Mouse (Mus musculus): ENCODE results near the gene Adarb2. TPM values are rescaled to one million over a fixed set of nuclear protein-coding genes. Genes with fewer than 3 reads are reported as not detected.

The Adarb2 gene
- total and polyA plus RNA-seq, 2 experiments: 0.09 TPM; not detected in 1

DNA sequence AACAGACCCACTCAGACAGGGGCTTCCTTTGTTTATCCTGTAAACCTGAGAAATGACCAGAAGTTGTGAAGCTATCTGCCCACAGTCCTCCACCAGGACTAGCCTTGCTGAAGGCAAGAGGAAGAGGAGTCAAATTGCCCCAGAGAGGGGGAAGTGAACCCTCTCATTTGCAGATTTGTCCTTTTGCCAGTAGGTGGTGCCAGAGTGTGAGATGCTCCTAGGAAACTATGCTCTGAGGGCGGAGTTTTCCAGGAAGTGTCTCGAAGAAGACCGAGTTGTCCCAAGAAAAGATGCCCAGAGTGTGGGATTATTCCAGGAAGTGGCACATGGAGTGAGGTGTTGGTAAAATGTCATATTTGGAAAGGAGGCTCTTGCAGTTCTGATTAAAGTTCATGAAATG is 541.9 kb downstream of the Adarb2 start:
- DNase-seq (ENCODE audit: extremely low read depth, low read depth, low spot score): peak; percentile 25

GRCm38 (mm10) chr13:8745596-8745995 is 542.9 kb downstream of the Adarb2 start:
- no peak for TF ChIP-seq CTCF (IDR thresholded peaks at IDR 0.05; ENCODE audit: low read depth, low read length)
- TF ChIP-seq POLR2A (IDR thresholded peaks at IDR 0.05; ENCODE audit: extremely low read depth, insufficient read depth, low read length): no peak
- Histone ChIP-seq H3K27ac (replicated peaks; ENCODE audit: insufficient read depth, low read depth, low read length) (no peak overlapping the region), H3K9ac (ENCODE audit: low read depth, low read length) (no peak overlapping the region), H3K4me3 (ENCODE audit: insufficient read depth, low read depth, low read length) (no peak overlapping the region), H3K79me2 (ENCODE audit: control insufficient read depth, insufficient read depth, low read length) (no peaks in the 10 kb centered on the region), H3K36me3 (ENCODE audit: control insufficient read depth, insufficient read depth, low read length) (no peaks in the 10 kb centered on the region), H3K27me3 (ENCODE audit: control insufficient read depth, insufficient read depth, low read length) (no peaks in the 10 kb centered on the region), H3K4me1 (ENCODE audit: control insufficient read depth, insufficient read depth, low read length) (no peaks in the 10 kb centered on the region)
- WGBS: 41% methylated on average over 4 of the region's 4 CpGs
- DNase-seq (ENCODE audit: extremely low read depth, low read depth, low spot score): no peak

More for the DNA sequence above, 541.9 kb downstream of the Adarb2 start:
- Histone ChIP-seq H3K27me3 (ENCODE audit: control insufficient read depth, insufficient read depth, low read length) (no peaks in the 10 kb centered on the region), H3K36me3 (ENCODE audit: control insufficient read depth, insufficient read depth, low read length) (no peaks in the 10 kb centered on the region), H3K27ac (replicated peaks; ENCODE audit: insufficient read depth, low read depth, low read length) (no peak overlapping the region), H3K4me1 (ENCODE audit: control insufficient read depth, insufficient read depth, low read length) (no peaks in the 10 kb centered on the region), H3K9ac (ENCODE audit: low read depth, low read length) (no peak overlapping the region), H3K79me2 (ENCODE audit: control insufficient read depth, insufficient read depth, low read length) (no peaks in the 10 kb centered on the region), H3K4me3 (ENCODE audit: insufficient read depth, low read depth, low read length) (no peak overlapping the region)
- WGBS: 33% methylated on average over 3 of the region's 3 CpGs
- TF ChIP-seq CTCF (IDR thresholded peaks at IDR 0.05; ENCODE audit: low read depth, low read length) (peak; percentile 19; the same call in 1 of the 2 replicates), POLR2A (IDR thresholded peaks at IDR 0.05; ENCODE audit: extremely low read depth, insufficient read depth, low read length) (no peak)

- no peak for DNase-seq (ENCODE audit: extremely low read depth, low read depth, low spot score)
- Histone ChIP-seq H3K4me1 (ENCODE audit: control insufficient read depth, insufficient read depth, low read length) (no peaks in the 10 kb centered on the region), H3K27me3 (ENCODE audit: control insufficient read depth, insufficient read depth, low read length) (no peaks in the 10 kb centered on the region; the same call in 1 of the 2 replicates), H3K9ac (ENCODE audit: low read depth, low read length) (no peak overlapping the region), H3K36me3 (ENCODE audit: control insufficient read depth, insufficient read depth, low read length) (no peaks in the 10 kb centered on the region), H3K79me2 (ENCODE audit: control insufficient read depth, insufficient read depth, low read length) (no peaks in the 10 kb centered on the region), H3K27ac (replicated peaks; ENCODE audit: insufficient read depth, low read depth, low read length) (no peak overlapping the region), H3K4me3 (ENCODE audit: insufficient read depth, low read depth, low read length) (no peak overlapping the region)
- WGBS: 83% methylated on average over 6 of the region's 6 CpGs
- TF ChIP-seq CTCF (IDR thresholded peaks at IDR 0.05; ENCODE audit: low read depth, low read length) (no peak), POLR2A (IDR thresholded peaks at IDR 0.05; ENCODE audit: extremely low read depth, insufficient read depth, low read length) (no peak)
Measured at GRCm38 (mm10) chr13:8749451-8749850, 546.8 kb downstream of the Adarb2 start.

DNA sequence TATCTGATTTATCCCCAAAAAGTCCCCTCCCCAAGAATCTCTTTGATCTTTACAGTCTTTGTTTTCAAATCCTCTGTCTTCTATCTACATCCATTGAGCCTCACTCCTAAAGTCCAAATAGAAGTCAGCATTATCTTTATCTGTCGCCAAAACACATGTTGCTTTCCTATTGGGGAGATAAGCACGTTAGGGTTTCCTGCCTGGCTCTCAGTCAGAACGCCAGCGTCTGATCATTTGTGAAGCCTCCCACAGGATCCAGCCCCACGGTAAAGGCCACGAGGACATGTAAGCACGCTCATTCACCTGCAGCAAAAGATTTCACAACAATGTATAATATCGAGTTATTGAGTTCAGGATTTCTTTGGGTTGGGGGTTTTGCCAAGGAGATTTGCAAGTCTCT is 558.3 kb downstream of the Adarb2 start:
- H3K79me2 ChIP-seq (ENCODE audit: control insufficient read depth, insufficient read depth, low read length): no peaks in the 10 kb centered on the region
- H3K4me1 ChIP-seq (ENCODE audit: control insufficient read depth, insufficient read depth, low read length): no peaks in the 10 kb centered on the region
- H3K36me3 ChIP-seq (ENCODE audit: control insufficient read depth, insufficient read depth, low read length): no peaks in the 10 kb centered on the region
- WGBS: 27% methylated on average over 8 of the region's 8 CpGs
- no peak for DNase-seq (ENCODE audit: extremely low read depth, low read depth, low spot score)
- H3K4me3 ChIP-seq (ENCODE audit: insufficient read depth, low read depth, low read length): no peak overlapping the region
- H3K9ac ChIP-seq (ENCODE audit: low read depth, low read length): no peak overlapping the region
- no peak overlapping the region for H3K27ac ChIP-seq (replicated peaks; ENCODE audit: insufficient read depth, low read depth, low read length)
- no peaks in the 10 kb centered on the region for H3K27me3 ChIP-seq (ENCODE audit: control insufficient read depth, insufficient read depth, low read length)
- TF ChIP-seq CTCF (IDR thresholded peaks at IDR 0.05; ENCODE audit: low read depth, low read length) (no peak), POLR2A (IDR thresholded peaks at IDR 0.05; ENCODE audit: extremely low read depth, insufficient read depth, low read length) (no peak)

DNA sequence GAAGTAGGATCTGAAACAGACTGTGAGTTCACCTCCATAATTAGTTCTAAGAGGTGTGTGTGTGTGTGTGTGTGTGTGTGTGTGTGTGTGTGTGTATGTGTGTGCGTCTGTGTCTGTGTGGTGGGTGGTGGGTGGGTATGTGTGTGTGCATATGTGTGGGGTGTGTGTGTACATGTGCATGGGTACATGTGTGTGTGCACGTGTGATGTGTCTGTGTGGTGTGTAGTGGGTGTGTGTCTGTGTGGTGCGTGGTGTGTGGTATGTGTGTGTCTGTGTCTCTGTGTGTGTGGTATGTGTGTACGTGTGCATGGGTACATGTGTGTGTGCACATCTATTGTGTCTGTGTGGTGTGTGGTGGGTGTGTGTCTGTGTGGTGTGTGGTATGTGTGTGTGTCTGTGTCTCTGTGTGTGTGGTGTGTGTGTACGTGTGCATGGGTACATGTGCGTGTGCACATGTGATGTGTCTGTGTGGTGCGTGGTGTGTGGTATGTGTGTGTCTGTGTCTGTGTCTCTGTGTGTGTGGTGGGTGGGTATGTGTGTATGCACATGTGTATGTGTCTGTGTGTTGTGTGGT is 567.1 kb downstream of the Adarb2 start:
- no peaks in the 10 kb centered on the region for H3K27me3 ChIP-seq (ENCODE audit: control insufficient read depth, insufficient read depth, low read length)
- DNase-seq (ENCODE audit: extremely low read depth, low read depth, low spot score): no peak
- H3K4me3 ChIP-seq (ENCODE audit: insufficient read depth, low read depth, low read length): no peak overlapping the region
- no peaks in the 10 kb centered on the region for H3K79me2 ChIP-seq (ENCODE audit: control insufficient read depth, insufficient read depth, low read length)
- 93% methylated on average over 7 of the region's 7 CpGs for WGBS
- no peak overlapping the region for H3K9ac ChIP-seq (ENCODE audit: low read depth, low read length)
- H3K27ac ChIP-seq (replicated peaks; ENCODE audit: insufficient read depth, low read depth, low read length): no peak overlapping the region
- H3K36me3 ChIP-seq (ENCODE audit: control insufficient read depth, insufficient read depth, low read length): no peaks in the 10 kb centered on the region
- no peaks in the 10 kb centered on the region for H3K4me1 ChIP-seq (ENCODE audit: control insufficient read depth, insufficient read depth, low read length)
- TF ChIP-seq POLR2A (IDR thresholded peaks at IDR 0.05; ENCODE audit: extremely low read depth, insufficient read depth, low read length) (no peak), CTCF (IDR thresholded peaks at IDR 0.05; ENCODE audit: low read depth, low read length) (no peak)

GRCm38 (mm10) chr13:8770616-8771015 is 568.0 kb downstream of the Adarb2 start:
- Histone ChIP-seq H3K36me3 (ENCODE audit: control insufficient read depth, insufficient read depth, low read length) (no peaks in the 10 kb centered on the region), H3K4me1 (ENCODE audit: control insufficient read depth, insufficient read depth, low read length) (no peaks in the 10 kb centered on the region), H3K4me3 (ENCODE audit: insufficient read depth, low read depth, low read length) (no peak overlapping the region), H3K27me3 (ENCODE audit: control insufficient read depth, insufficient read depth, low read length) (no peaks in the 10 kb centered on the region), H3K27ac (replicated peaks; ENCODE audit: insufficient read depth, low read depth, low read length) (no peak overlapping the region), H3K9ac (ENCODE audit: low read depth, low read length) (no peak overlapping the region), H3K79me2 (ENCODE audit: control insufficient read depth, insufficient read depth, low read length) (no peaks in the 10 kb centered on the region)
- 85% methylated on average over 4 of the region's 4 CpGs for WGBS
- DNase-seq (ENCODE audit: extremely low read depth, low read depth, low spot score): no peak
- TF ChIP-seq POLR2A (IDR thresholded peaks at IDR 0.05; ENCODE audit: extremely low read depth, insufficient read depth, low read length) (no peak), CTCF (IDR thresholded peaks at IDR 0.05; ENCODE audit: low read depth, low read length) (no peak)
